Mouse (Mus musculus) ES-Bruce4 (cell line): Measurements from ENCODE around the gene Hoxa3. TPM values are rescaled to one million over a fixed set of nuclear protein-coding genes. Genes with fewer than 3 reads are reported as not detected.

Source experiments
- H3K27ac ChIP-seq: 2 replicates; pipeline ENCODE4 v1.5.1; 2012; ENCODE audit warnings: low read length, inconsistent platforms; ENCODE audit not compliant: insufficient read depth
- H3K27me3 ChIP-seq: 2 replicates; pipeline ENCODE4 v1.6.1; 2012; ENCODE audit warnings: mild to moderate bottlenecking, low read length, inconsistent platforms; ENCODE audit not compliant: control insufficient read depth, poor library complexity, insufficient read depth, severe bottlenecking
- H3K36me3 ChIP-seq: 2 replicates; pipeline ENCODE4 v1.6.1; 2012; ENCODE audit warnings: inconsistent platforms, mild to moderate bottlenecking, low read length, moderate library complexity; ENCODE audit not compliant: control insufficient read depth, poor library complexity, insufficient read depth, severe bottlenecking
- H3K4me1 ChIP-seq: one replicate; pipeline ENCODE4 v1.8.1; 2011; ENCODE audit warnings: low read length; ENCODE audit not compliant: control insufficient read depth, insufficient read depth
- H3K4me3 ChIP-seq: 2 replicates; pipeline ENCODE4 v1.5.1; 2011; ENCODE audit warnings: low read depth, mild to moderate bottlenecking, low read length
- H3K9ac ChIP-seq: 2 replicates; pipeline ENCODE4 v1.6.1; 2012; ENCODE audit warnings: low read depth, mild to moderate bottlenecking, inconsistent platforms; ENCODE audit not compliant: poor library complexity, severe bottlenecking
- H3K9me3 ChIP-seq: replicated peaks from 2 replicates; pipeline ENCODE4 v1.6.1; 2012; ENCODE audit warnings: mild to moderate bottlenecking, low read length, inconsistent platforms; ENCODE audit not compliant: control insufficient read depth, poor library complexity, insufficient read depth, severe bottlenecking
- CTCF ChIP-seq: IDR thresholded peaks from one replicate; pipeline ENCODE4 v1.8.1; 2011; ENCODE audit warnings: low read depth, low read length
- EP300 ChIP-seq: IDR thresholded peaks from 2 replicates; pipeline ENCODE4 v1.6.1; 2011; ENCODE audit warnings: low read depth, low read length; ENCODE audit not compliant: insufficient read depth
- POLR2A ChIP-seq: IDR thresholded peaks from one replicate; pipeline ENCODE4 v1.8.1; 2011; ENCODE audit warnings: low read length; ENCODE audit not compliant: insufficient read depth
- polyA plus RNA-seq: library from polyadenylated mRNA; stranded (reverse); fragments of >200 nt; gene quantifications from 2 replicates; pipeline ENCODE4 v1.2.4, GENCODE M21; 2011; ENCODE audit warnings: low read depth; ENCODE audit not compliant: missing spikeins, insufficient read depth, insufficient read length

Hoxa3 gene
- polyA plus RNA-seq, 1 experiment: 0.25 TPM

GRCm38 (mm10) chr6:52251177-52251879 lies 38.2 kb upstream of the Hoxa3 start:
- Histone ChIP-seq H3K27me3 (peaks cover 50% of the 10 kb centered on the region), H3K27ac (no peak overlapping the region), H3K9me3 (no peaks in the 10 kb centered on the region), H3K4me3 (no peak overlapping the region), H3K36me3 (no peaks in the 10 kb centered on the region), H3K9ac (no peak overlapping the region), H3K4me1 (no peaks in the 10 kb centered on the region)
- TF ChIP-seq EP300 (no peak), POLR2A (no peak), CTCF (no peak)

- TF ChIP-seq CTCF (no peak), EP300 (no peak), POLR2A (no peak)
- Histone ChIP-seq H3K27me3 (peaks cover 64% of the 10 kb centered on the region), H3K4me3 (no peak overlapping the region), H3K9ac (no peak overlapping the region), H3K4me1 (no peaks in the 10 kb centered on the region), H3K9me3 (no peaks in the 10 kb centered on the region), H3K36me3 (no peaks in the 10 kb centered on the region), H3K27ac (no peak overlapping the region)
Measured at GRCm38 (mm10) chr6:52249826-52250225, 36.7 kb upstream of the Hoxa3 start.

GRCm38 (mm10) chr6:52249415-52249738 lies 36.2 kb upstream of the Hoxa3 start:
- Histone ChIP-seq H3K27me3 (peaks cover 68% of the 10 kb centered on the region), H3K27ac (no peak overlapping the region), H3K4me3 (0 out of 2 replicates have a peak overlapping the region, but pooled peaks have one; percentile 8), H3K4me1 (no peaks in the 10 kb centered on the region), H3K9ac (no peak overlapping the region), H3K9me3 (no peaks in the 10 kb centered on the region), H3K36me3 (no peaks in the 10 kb centered on the region)
- TF ChIP-seq EP300 (no peak), CTCF (no peak), POLR2A (no peak)

GRCm38 (mm10) chr6:52248638-52249414 lies 35.7 kb upstream of the Hoxa3 start:
- Histone ChIP-seq H3K4me1 (no peaks in the 10 kb centered on the region), H3K9me3 (no peaks in the 10 kb centered on the region), H3K9ac (no peak overlapping the region), H3K27me3 (peaks cover 64% of the 10 kb centered on the region), H3K36me3 (no peaks in the 10 kb centered on the region), H3K27ac (no peak overlapping the region), H3K4me3 (0 out of 2 replicates have a peak overlapping the region, but pooled peaks have one; percentile 8)
- TF ChIP-seq EP300 (no peak), POLR2A (no peak), CTCF (no peak)

- no peak overlapping the region for H3K27ac ChIP-seq
- peaks cover 63% of the 10 kb centered on the region for H3K27me3 ChIP-seq
- no peak overlapping the region for H3K9ac ChIP-seq
- no peaks in the 10 kb centered on the region for H3K4me1 ChIP-seq
- no peak for TF ChIP-seq POLR2A
- TF ChIP-seq EP300: no peak
- no peak for TF ChIP-seq CTCF
- no peaks in the 10 kb centered on the region for H3K36me3 ChIP-seq
- H3K9me3 ChIP-seq: no peaks in the 10 kb centered on the region
- H3K4me3 ChIP-seq: no peak overlapping the region
Measured at GRCm38 (mm10) chr6:52247766-52248637, 34.9 kb upstream of the Hoxa3 start.
